Mouse (Mus musculus): ENCODE results near the gene Ercc6l2. TPM values are rescaled to one million over a fixed set of nuclear protein-coding genes. Genes with fewer than 3 reads are reported as not detected.
A peak's percentile ranks its signal among the peaks of the same experiment; 100 is the strongest.

The Ercc6l2 gene
- total and polyA plus RNA-seq, 3 experiments, result 2.1 to 9.8 (median 8.1) TPM

DNA sequence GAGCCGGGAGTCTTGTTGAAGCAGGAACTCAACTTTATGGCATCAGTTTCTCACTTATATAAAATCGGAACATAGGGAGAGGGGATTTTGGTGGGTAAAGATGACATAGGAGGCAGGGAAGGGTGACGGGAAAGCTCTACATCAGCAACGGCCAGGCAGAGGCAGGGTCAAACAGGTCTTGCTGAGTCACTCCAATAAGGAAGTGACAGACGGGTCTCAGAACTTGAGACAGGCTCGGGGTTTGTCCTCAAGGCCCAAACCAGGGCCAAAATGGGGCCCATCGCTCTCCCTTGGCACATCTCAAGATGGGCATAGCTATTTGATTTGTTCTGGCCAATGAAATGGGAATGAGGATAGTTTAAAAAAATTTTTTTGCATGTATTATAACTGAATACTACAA lies 128.6 kb downstream of the Ercc6l2 start:
- no peak for DNase-seq
- no peak overlapping the region for H3K27ac ChIP-seq
- H3K79me2 ChIP-seq (replicated peaks; ENCODE audit: control insufficient read depth, insufficient read depth, low read length), result no peaks in the 10 kb centered on the region
- no peak overlapping the region for H3K4me3 ChIP-seq
- no peaks in the 10 kb centered on the region for H3K27me3 ChIP-seq (ENCODE audit: control insufficient read depth, insufficient read depth, low read length)
- intact Hi-C loops (cut with DNase I), result loop anchor here (5.0 kb wide), 1 partner anchor 41 kb away; no protein-coding TSS in a partner anchor
- no peak for TF ChIP-seq EP300 (IDR thresholded peaks at IDR 0.05; ENCODE audit: insufficient read depth, low read depth, low read length)
- no peak for TF ChIP-seq CTCF (IDR thresholded peaks at IDR 0.05)
- no peak for TF ChIP-seq POLR2A (IDR thresholded peaks at IDR 0.05; ENCODE audit: insufficient read depth, low read depth, low read length)
- WGBS, result 81% methylated on average over 7 of the region's 7 CpGs
- peaks cover 4% of the 10 kb centered on the region; the same call in 1 of the 2 replicates for H3K4me1 ChIP-seq (ENCODE audit: control insufficient read depth, insufficient read depth, low read length)
- no peaks in the 10 kb centered on the region for H3K36me3 ChIP-seq (ENCODE audit: control insufficient read depth, insufficient read depth, low read length)
- H3K9ac ChIP-seq (ENCODE audit: low read depth, low read length), result no peak overlapping the region

DNA sequence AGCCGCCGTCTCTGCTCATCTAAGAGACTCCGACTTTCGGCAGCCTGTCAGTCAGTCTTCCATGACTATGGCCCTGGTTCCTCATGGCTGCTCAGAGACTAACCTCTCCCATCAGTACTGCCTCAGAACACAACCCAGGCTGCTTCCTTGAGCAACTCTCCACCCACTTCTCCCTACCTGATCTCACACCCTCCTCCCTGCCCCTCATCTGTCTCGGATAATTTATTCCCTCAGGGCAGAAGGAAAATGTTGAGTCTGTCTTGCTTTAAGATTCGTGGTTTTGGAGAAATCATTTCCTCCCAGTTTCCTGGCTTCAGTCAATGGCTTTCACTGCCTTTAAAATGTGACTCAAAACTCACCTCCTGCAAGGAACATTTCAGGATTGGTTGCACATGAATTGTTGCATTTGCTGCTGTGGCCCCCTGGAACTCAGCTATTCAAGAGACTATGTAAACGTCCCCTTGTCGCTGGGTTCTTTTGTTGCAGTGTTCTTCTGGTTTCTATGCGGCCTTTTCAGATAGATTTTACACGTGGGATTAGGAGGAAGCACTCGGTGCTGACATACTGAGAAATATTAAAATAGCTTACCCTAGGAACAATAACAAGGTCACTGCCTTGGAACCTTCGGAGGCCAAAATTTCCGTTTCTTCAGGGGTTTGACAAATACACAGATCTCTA lies 129.4 kb downstream of the Ercc6l2 start:
- no peak for DNase-seq
- WGBS, result 50% methylated on average over 13 of the region's 13 CpGs
- Histone ChIP-seq H3K9ac (ENCODE audit: low read depth, low read length) (no peak overlapping the region), H3K36me3 (ENCODE audit: control insufficient read depth, insufficient read depth, low read length) (no peaks in the 10 kb centered on the region), H3K27me3 (ENCODE audit: control insufficient read depth, insufficient read depth, low read length) (no peaks in the 10 kb centered on the region), H3K27ac (peak overlapping the region; percentile 53), H3K4me3 (no peak overlapping the region), H3K79me2 (replicated peaks; ENCODE audit: control insufficient read depth, insufficient read depth, low read length) (no peaks in the 10 kb centered on the region), H3K4me1 (ENCODE audit: control insufficient read depth, insufficient read depth, low read length) (peaks cover 4% of the 10 kb centered on the region; the same call in 1 of the 2 replicates)
- intact Hi-C loops (cut with DNase I), result loop anchor here (5.0 kb wide), 2 partner anchors 38 to 42 kb away; no protein-coding TSS in a partner anchor
- TF ChIP-seq POLR2A (IDR thresholded peaks at IDR 0.05; ENCODE audit: insufficient read depth, low read depth, low read length), result no peak
- no peak for TF ChIP-seq EP300 (IDR thresholded peaks at IDR 0.05; ENCODE audit: insufficient read depth, low read depth, low read length)
- TF ChIP-seq CTCF (IDR thresholded peaks at IDR 0.05), result no peak

Other genes starting within 250 kb of the Ercc6l2 start
- 10 to 100 TPM in 1 of 2 experiments, 1 to 10 TPM in 1; 9.3 to 16.4 TPM for gene Ptch1, start 241.6 kb upstream of the Ercc6l2 start, total RNA-seq (2021)
- 6.7 and 9.2 TPM in 2 replicates for gene Ptch1, start 241.6 kb upstream of the Ercc6l2 start, polyA plus RNA-seq (2012; rRNA removed)